Mouse (Mus musculus) heart, embryonic 12.5 days (tissue): Measurements from ENCODE around the gene Rtn4rl1. TPM values are rescaled to one million over a fixed set of nuclear protein-coding genes. Genes with fewer than 3 reads are reported as not detected.

Experiments
- ATAC-seq: fragments of 200-750 bp; cut with Nextera tagmentation; 2 replicates; pipeline ENCODE4 v1.8.0; 2017; ENCODE audit warnings: moderate TSS enrichment, moderate library complexity; ENCODE audit not compliant: insufficient number of reproducible peaks, low FRiP score
- H3K27ac ChIP-seq: fragments of 300-500 bp; sonication (generic); 2 replicates; pipeline ENCODE4 v1.5.1; 2016; ENCODE audit warnings: mild to moderate bottlenecking, moderate library complexity; ENCODE audit not compliant: poor library complexity, severe bottlenecking
- H3K27me3 ChIP-seq: fragments of 300-500 bp; sonication (generic); replicated peaks from 2 replicates; pipeline ENCODE4 v1.6.1; 2016; ENCODE audit warnings: mild to moderate bottlenecking, moderate library complexity
- H3K36me3 ChIP-seq: fragments of 300-500 bp; sonication (generic); 2 replicates; pipeline ENCODE4 v1.6.1; 2016; ENCODE audit warnings: mild to moderate bottlenecking, moderate library complexity
- H3K4me1 ChIP-seq: fragments of 300-500 bp; sonication (generic); replicated peaks from 2 replicates; pipeline ENCODE4 v1.6.1; 2016; ENCODE audit warnings: mild to moderate bottlenecking
- H3K4me2 ChIP-seq: fragments of 300-500 bp; sonication (generic); 2 replicates; pipeline ENCODE4 v1.6.1; 2016; ENCODE audit warnings: mild to moderate bottlenecking, moderate library complexity
- H3K4me3 ChIP-seq: fragments of 300-500 bp; sonication (generic); 2 replicates; pipeline ENCODE4 v1.5.1; 2016; ENCODE audit warnings: mild to moderate bottlenecking
- H3K9ac ChIP-seq: fragments of 300-500 bp; sonication (generic); 2 replicates; pipeline ENCODE4 v1.6.1; 2016; ENCODE audit warnings: mild to moderate bottlenecking, moderate library complexity
- H3K9me3 ChIP-seq: fragments of 300-500 bp; sonication (generic); replicated peaks from 2 replicates; pipeline ENCODE4 v1.6.1; 2016; ENCODE audit warnings: mild to moderate bottlenecking, moderate library complexity
- WGBS: fragments of 180-500 bp; shearing (Covaris S2); methylation state at CpG from one replicate; pipeline ENCODE4 v1.1.7; 2016; 5-methylcytosine and 5-hydroxymethylcytosine counted together
- polyA plus RNA-seq: library from polyadenylated mRNA; unstranded; fragments of >200 nt; fragmentation: Nextera tagmentation; extraction: Ambion mirVana; gene quantifications from 2 replicates; pipeline ENCODE4 v1.2.1, GENCODE M21; 2016

The Rtn4rl1 gene
- polyA plus RNA-seq, 1 experiment from 2014 or later: 16.8 TPM

DNA sequence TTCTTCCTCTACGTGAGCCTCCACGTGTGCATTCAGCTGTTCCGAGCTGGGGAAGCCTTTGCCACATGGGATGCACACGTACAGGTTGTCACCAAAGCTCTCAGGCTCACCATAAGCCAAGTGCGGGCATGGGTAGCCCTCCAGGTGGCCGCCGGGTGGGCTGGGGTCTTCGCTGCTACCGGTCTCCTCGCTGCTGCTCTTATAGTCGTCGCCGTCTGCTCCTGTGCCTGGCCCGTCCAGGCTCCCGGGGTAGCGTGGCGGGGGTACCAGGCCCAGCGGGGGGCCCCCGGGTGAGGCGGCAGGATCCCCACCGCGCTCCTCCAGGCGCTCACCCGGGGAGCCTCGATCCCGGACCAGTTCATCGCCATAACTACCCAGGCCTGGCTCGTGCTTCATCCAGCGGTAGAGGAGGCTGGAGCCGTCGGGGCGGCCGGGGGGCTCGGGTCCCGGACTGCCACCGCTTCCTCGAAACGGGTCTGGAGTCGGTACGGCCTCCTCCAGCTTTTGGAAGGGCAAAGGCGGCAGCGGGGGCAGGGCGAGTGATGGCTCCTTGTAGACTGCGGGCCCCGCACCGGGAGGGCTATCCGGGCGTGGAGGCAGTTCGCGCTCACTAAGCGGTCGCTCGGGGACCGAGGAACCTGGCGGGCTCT, 27.3 kb upstream of the Rtn4rl1 start:
- H3K27ac ChIP-seq: no peak overlapping the region
- peaks cover 73% of the 10 kb centered on the region for H3K27me3 ChIP-seq
- peaks cover 76% of the 10 kb centered on the region for H3K4me1 ChIP-seq
- H3K4me3 ChIP-seq: peak overlapping the region; percentile 61
- H3K9me3 ChIP-seq: no peaks in the 10 kb centered on the region
- H3K4me2 ChIP-seq: peak overlapping the region; percentile 96
- 9% methylated on average over 55 of the region's 55 CpGs for WGBS
- peaks cover 31% of the 10 kb centered on the region for H3K36me3 ChIP-seq
- peak overlapping the region; percentile 79 for H3K9ac ChIP-seq
- no peak for ATAC-seq

DNA sequence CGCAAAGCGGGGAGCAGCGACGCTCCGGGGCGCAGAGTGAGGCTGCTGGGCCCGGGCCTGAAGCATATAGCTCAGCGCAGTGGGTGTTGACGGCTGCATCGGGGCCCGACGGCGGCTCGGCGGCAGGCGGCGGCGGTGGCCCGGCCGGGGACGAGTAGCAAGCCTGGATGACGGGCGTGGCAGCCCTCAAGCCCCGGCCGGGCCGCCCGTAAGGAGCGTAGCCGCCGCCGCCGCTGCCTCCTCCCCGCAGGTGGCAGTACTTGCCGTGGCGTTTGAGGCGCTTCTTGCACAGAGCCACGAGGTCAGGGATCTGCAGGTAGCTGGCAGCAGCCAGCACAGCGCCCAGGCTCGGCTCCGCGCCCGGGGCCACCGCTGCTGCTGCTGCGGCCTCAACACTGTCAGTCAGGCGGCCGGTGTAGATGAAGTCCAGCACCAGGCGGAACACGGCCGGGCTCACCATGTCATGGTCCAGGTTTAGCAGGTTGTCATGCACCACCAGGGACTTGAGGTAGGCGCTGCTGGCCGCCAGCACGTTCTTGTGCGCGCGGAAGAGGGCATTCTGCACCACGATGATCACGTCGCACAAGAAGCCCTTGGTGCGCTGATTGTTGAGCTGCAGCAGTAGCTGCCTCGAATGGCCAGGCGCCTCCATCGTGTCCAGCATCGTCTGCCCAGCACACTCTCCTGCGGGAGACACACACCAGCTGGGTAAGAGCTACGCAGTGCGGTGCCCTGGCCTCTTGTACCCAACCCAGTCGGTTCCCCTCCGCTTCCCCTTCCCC, 26.5 kb upstream of the Rtn4rl1 start:
- peaks cover 77% of the 10 kb centered on the region for H3K4me1 ChIP-seq

DNA sequence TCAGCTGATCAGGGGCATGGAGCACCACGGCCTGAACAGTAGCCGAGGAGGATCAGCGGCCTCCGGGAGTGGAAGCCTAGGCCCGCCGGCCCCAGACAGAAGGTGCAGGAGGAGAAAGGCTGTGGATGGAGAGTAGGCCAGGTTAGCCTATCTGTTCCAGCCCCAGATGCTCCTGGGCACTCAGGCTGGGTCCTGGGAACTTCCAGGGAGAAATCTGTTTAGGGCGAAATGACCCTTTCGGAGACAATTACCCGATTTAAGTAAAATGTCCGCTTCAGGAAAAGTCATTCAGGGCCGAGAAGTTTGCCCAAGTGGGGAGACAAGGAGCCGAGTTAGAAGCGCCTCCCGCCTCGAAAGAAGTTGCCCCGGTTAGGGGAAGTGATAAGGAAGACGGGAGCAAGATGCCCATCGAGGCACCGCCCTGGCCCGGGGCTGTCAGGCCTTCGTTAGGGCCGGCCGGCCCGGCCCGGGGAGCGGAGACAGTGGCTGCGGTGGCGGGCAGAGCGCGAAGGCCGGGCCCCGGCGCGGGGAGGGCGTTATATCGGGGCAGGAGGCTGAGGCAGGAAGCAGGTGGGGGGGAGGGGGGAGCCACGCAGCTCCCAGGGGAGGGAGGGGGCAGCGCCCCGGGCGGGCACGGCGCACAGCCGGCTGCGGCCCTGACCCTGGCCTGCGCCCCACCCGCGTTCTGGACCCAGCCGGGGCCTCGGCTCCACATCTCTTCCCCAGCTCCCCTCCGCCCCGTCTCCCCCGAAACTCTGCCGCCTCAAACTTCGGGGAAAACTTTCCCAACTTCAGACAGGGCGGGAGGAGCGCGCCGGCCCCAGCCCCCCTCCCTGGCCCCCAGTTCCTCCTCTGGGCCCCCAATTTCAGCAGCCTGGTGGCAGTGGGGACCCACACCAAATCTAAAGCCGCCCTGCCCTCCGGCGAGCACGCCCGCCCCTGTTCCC, 25.7 kb upstream of the Rtn4rl1 start:
- ATAC-seq: no peak
- Histone ChIP-seq H3K27me3 (peaks cover 87% of the 10 kb centered on the region), H3K9ac (peak overlapping the region; percentile 79), H3K4me3 (peak overlapping the region; percentile 61), H3K27ac (peak overlapping the region; percentile 60), H3K36me3 (peaks cover 25% of the 10 kb centered on the region), H3K4me2 (peak overlapping the region; percentile 96), H3K4me1 (peaks cover 85% of the 10 kb centered on the region), H3K9me3 (no peaks in the 10 kb centered on the region)
- WGBS: 5% methylated on average over 56 of the region's 63 CpGs

More for the DNA sequence above, 26.5 kb upstream of the Rtn4rl1 start:
- H3K27me3 ChIP-seq: peaks cover 80% of the 10 kb centered on the region
- peak overlapping the region; percentile 79 for H3K9ac ChIP-seq
- H3K36me3 ChIP-seq: peaks cover 31% of the 10 kb centered on the region
- no peak for ATAC-seq
- H3K4me3 ChIP-seq: peak overlapping the region; percentile 61
- peak overlapping the region; percentile 96 for H3K4me2 ChIP-seq
- WGBS: 3% methylated on average over 68 of the region's 68 CpGs
- H3K27ac ChIP-seq: no peak overlapping the region
- H3K9me3 ChIP-seq: no peaks in the 10 kb centered on the region

DNA sequence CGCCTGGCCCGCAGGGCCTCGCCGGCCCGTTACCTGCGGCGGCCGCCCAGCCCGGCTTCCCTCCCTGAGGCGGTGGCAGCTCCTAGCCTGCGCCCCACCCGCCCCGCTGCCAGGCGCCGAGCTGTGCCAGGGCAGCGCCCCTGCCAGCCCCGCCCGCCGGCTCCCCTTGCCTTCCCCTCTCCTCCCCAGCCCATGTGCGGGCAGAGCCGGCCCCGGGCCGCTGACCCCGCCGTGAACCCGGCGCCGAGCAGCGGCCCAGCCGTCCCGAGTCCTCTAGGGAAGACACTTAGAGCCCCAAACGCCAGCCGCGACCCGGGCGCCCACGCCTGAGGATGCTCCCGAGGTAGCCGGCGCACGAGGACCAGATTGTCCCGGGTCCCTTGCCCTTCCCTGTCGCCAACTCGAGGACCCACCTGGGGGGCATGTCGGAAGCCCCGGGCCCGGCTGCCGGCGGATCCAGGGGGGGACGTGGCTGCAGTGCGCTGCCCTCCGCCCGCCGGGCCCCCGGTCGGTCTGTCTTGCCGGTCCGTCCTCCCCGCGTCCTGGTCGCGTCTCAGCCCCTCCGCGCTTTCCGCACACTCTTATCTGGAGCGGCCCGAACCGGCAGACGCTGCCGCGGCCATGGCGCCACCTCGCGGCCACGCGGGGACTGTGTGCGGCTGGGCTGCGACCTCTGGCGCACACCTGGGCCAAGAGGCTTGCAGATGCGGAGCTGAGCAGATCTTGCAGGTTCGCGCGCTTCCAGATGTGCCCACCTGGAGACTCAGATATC, 24.8 kb upstream of the Rtn4rl1 start:
- Histone ChIP-seq H3K4me1 (peaks cover 83% of the 10 kb centered on the region), H3K27ac (peak overlapping the region; percentile 60), H3K4me3 (peak overlapping the region; percentile 61), H3K36me3 (peaks cover 17% of the 10 kb centered on the region), H3K9ac (peak overlapping the region; percentile 79), H3K27me3 (peaks cover 85% of the 10 kb centered on the region), H3K4me2 (peak overlapping the region; percentile 96), H3K9me3 (no peaks in the 10 kb centered on the region)
- peak; percentile 19; the same call in 1 of the 2 replicates for ATAC-seq
- under 1% methylated on average over 83 of the region's 83 CpGs for WGBS

DNA sequence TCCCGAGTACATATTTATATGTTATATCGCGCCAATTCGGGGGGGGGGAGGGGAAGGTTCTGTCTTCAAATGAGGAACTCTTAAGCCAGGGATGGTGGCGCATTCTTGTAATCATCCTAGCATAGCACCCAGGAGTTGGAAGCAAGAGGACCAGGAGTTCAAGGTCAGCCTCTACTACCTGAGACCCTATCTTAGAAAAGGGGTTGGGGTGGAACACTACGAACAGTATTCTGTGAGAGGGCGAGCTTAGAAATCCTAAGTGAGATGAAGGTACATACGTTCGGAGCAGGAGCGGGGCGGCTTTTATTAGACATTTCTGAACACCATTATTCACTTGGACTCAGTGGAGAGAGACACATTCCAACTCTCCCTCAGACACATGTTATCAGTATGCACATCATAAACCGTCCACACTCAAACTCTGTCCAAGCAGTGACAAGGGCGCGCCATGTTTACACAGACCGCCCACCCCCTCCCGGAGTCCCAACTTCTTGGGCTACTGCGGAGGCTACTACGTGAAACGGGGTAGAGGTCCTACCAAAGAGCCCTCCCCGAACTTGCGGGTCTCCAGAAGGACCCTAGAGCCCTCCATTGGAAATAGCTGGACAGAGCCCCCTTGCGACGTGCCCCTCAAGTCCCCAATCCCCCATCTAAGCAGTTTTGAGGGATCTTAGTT, 24.0 kb upstream of the Rtn4rl1 start, which contains the start of gene Hic1:
Gene Hic1 (minus strand): TSS at position 115 of the 676 bp plus-strand sequence.
- ATAC-seq: no peak
- Histone ChIP-seq H3K4me1 (peaks cover 83% of the 10 kb centered on the region), H3K36me3 (peaks cover 10% of the 10 kb centered on the region), H3K27ac (peak within 1 kb of the TSS; percentile 60), H3K9me3 (no peaks in the 10 kb centered on the region), H3K9ac (peak within 1 kb of the TSS; percentile 79), H3K27me3 (peaks cover 77% of the 10 kb centered on the region), H3K4me2 (peak within 1 kb of the TSS; percentile 96), H3K4me3 (peak within 1 kb of the TSS; percentile 61)
- 7% methylated on average over 23 of the region's 23 CpGs for WGBS

DNA sequence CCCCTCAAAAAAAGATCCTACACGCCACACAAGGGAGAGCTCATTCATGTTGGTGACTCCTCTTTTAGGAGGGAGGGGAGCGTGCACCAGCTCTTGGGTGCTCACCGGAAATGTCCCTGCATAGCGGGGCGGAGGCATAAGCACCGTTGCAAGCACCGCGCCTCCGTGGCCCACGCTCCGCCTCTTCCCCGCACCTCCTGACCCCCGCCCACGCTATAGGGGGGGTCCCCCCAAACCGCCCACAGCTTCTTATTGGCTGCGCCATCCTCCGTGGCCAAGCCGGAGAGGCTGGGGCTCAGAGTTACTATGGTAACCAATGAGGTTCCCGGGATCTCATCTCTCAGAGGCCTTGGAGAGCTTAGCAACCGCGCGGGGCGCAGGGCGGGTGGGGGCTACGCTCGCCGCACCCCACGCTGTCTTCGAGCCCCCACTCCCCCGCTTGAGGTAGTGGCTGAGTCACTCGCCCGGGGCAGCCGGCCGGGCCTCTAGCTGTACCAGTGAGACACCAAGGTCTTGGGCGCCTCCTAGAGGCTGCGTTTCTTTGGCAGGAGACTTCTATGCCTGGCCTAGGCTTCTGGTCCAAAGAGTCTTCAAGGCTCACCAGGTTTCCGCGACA, 23.3 kb upstream of the Rtn4rl1 start:
- 0 out of 2 replicates have a peak, but pooled peaks have one; percentile 12 for ATAC-seq
- peaks cover 76% of the 10 kb centered on the region for H3K4me1 ChIP-seq
- H3K27ac ChIP-seq: no peak overlapping the region
- H3K4me3 ChIP-seq: peak overlapping the region; percentile 61
- H3K4me2 ChIP-seq: peak overlapping the region; percentile 96
- H3K27me3 ChIP-seq: peaks cover 70% of the 10 kb centered on the region
- peaks cover 7% of the 10 kb centered on the region; the same call in 1 of the 2 replicates for H3K36me3 ChIP-seq
- under 1% methylated on average over 38 of the region's 38 CpGs for WGBS
- no peaks in the 10 kb centered on the region for H3K9me3 ChIP-seq
- no peak overlapping the region for H3K9ac ChIP-seq

DNA sequence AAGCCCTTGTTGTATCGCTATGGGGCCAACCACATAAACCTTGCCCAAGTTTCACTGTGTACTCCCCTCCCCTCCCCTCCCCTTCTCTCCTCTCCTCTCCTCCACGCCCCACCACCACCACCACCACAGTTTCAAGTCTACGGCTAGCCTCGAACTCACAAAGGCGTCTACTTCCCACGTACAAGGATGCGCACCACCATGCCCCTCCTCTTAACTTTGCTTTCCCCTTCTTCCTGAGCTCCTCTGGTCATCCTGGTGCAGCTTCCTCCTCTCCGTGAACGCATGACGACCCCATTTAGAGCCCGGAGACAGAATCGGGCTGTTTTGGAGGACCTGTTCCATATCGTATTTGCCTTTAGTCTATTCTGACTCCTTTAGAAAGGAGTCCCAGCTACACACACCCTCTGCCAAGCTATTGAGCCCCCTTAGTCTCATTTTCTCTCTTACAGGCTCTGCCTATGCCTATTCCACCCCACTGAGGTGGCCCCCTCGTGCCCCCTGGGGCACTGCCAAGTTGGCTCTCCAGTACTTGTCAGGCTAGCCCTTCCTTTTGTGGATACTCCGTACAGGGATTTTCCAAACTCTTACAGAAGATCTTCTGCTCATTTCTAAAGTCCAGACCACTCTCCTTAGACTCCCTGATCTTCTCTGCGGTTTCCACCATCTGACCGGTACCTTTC, 22.3 kb upstream of the Rtn4rl1 start:
- Histone ChIP-seq H3K36me3 (0 out of 2 replicates have a peak, but pooled peaks cover under 1% of the 10 kb centered on the region), H3K27ac (no peak overlapping the region), H3K27me3 (peaks cover 60% of the 10 kb centered on the region), H3K9me3 (no peaks in the 10 kb centered on the region), H3K9ac (no peak overlapping the region), H3K4me2 (peak overlapping the region; percentile 88; the same call in 1 of the 2 replicates), H3K4me1 (peaks cover 65% of the 10 kb centered on the region), H3K4me3 (no peak overlapping the region)
- no peak for ATAC-seq
- 9% methylated on average over 17 of the region's 17 CpGs for WGBS

DNA sequence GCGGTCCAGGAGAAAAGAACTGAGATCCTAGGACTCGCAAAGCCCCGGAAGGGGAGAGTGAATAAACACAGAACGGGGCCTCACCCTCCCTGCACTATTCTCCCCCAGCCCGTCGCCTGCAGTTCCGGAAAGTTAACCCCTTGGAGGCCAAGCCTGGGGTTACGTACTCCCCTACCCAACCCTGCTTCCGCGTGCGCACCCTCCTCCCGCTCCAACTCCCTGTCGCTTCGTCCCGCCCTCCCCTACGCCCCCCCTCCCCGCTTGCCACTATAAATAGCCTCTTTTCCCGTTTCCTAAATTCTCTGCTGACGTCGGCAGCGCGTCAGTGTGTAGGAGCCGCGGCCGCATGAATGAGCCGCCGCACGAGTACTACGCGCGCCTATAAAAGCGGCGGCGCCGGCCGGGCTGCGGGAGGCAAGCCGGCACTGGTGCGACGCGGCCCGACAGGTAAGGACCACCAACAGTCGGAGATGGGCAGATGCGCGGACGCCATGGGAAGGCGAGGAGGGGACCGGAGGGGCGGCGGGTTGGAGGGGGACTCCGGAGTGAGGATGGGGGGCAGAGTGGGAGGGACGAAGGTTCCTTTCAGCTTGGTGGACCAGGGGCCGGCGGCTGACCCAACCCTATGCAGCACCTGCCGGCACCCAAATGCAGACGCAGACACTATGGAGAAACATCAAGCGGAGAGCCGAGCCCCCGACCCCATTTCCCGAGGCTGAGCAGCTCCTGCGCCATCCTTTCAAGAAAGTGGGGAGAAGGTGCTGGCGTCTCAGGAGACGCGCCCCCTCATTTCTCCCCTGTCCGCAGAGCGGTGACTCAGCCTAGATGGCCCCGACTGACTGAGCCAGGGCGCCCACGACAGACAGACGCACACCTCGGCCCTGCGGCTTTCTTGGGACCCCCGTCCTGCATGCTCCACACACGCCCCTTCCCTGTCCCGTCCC, 21.2 kb upstream of the Rtn4rl1 start:
- Histone ChIP-seq H3K27me3 (peaks cover 50% of the 10 kb centered on the region), H3K27ac (no peak overlapping the region), H3K9me3 (no peaks in the 10 kb centered on the region), H3K4me1 (peaks cover 55% of the 10 kb centered on the region), H3K4me2 (peak overlapping the region; percentile 88), H3K36me3 (peaks cover 8% of the 10 kb centered on the region), H3K4me3 (peak overlapping the region; percentile 61), H3K9ac (peak overlapping the region; percentile 1; the same call in 1 of the 2 replicates)
- no peak for ATAC-seq
- under 1% methylated on average over 75 of the region's 75 CpGs for whole genome bisulfite sequencing
